Mouse (Mus musculus) spleen, adult 2 months (tissue): Measurements from ENCODE around the gene Ccdc162.

Experiments
- CTCF ChIP-seq: fragments of 200-500 bp; IDR thresholded peaks from 2 replicates; pipeline ENCODE4 v1.5.1; 2011; ENCODE audit warnings: mild to moderate bottlenecking, inconsistent platforms; ENCODE audit not compliant: insufficient read depth, insufficient read length, insufficient replicate concordance; ENCODE audit errors: extremely low read depth
- POLR2A ChIP-seq: fragments of 200-500 bp; IDR thresholded peaks from 2 replicates; pipeline ENCODE4 v1.6.1; 2011; ENCODE audit warnings: low read depth, low read length, inconsistent platforms

DNA sequence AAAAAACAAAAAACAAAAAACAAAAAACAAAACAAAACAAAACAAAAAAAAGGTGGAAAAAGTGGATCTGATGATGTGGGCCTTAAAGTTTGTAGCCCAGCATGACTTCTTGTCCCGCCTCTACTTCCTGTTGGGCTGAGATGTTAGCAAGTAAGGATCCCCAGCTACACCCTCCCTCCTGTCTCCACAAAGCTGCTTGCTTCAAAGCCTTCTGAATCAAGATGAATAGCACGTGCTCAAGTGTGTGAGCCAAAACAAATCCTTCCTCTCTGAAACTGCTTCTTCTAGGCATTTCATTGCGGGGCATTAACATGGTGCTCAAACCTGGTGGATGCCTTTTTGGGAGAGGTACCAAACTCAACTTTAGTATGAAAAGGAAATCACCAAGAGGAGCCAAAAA, 77.7 kb downstream of the Ccdc162 start:
- TF ChIP-seq POLR2A (no peak), CTCF (no peak)
